Mouse (Mus musculus): ENCODE measurements around the gene Ippk.
A peak's percentile ranks its signal among the peaks of the same experiment; 100 is the strongest.

The Ippk gene

GRCm38 (mm10) chr13:49480057-49480456, 59.0 kb downstream of the Ippk start:
- peak in 1 of 2 experiments; percentile 41 for DNase-seq (ENCODE audit: low spot score in 2 of 2)

- DNase-seq (ENCODE audit: low spot score in 2 of 2) = no peak
These were observed 59.5 kb downstream of the Ippk start for GRCm38 (mm10) chr13:49480551-49480950.

GRCm38 (mm10) chr13:49485388-49485787, 64.3 kb downstream of the Ippk start:
- no peak for DNase-seq (ENCODE audit: low spot score in 2 of 2)

GRCm38 (mm10) chr13:49492376-49493368, 71.6 kb downstream of the Ippk start, which contains the start of gene Tes3-ps:
Tes3-ps (plus strand) TSS chr13:49493318.
- no peak for DNase-seq (ENCODE audit: low spot score in 2 of 2)

GRCm38 (mm10) chr13:49504510-49504909, 83.5 kb downstream of the Ippk start, which contains the start of gene Ecm2:
Ecm2 (plus strand) TSS chr13:49504810.
- no peak for DNase-seq (ENCODE audit: low spot score in 2 of 2)

- no peak for DNase-seq (ENCODE audit: low spot score in 2 of 2)
These were observed 84.7 kb downstream of the Ippk start for GRCm38 (mm10) chr13:49505776-49506175.

- DNase-seq (ENCODE audit: low spot score in 2 of 2) = no peak
These were observed 86.1 kb downstream of the Ippk start for GRCm38 (mm10) chr13:49507176-49507575.
